Mouse (Mus musculus) G1E (cell line): ENCODE results near the gene Ywhag. TPM values are rescaled to one million over a fixed set of nuclear protein-coding genes. Genes with fewer than 3 reads are reported as not detected.

ENCODE experiments used
- ATAC-seq: 2 replicates; pipeline ENCODE4 v1.8.0; 2016; ENCODE audit warnings: mild to moderate bottlenecking; ENCODE audit not compliant: insufficient number of reproducible peaks, poor library complexity, low FRiP score, severe bottlenecking; ENCODE audit errors: extremely low read depth
- DNase-seq: peaks from one replicate; pipeline ENCODE4 v3.0.0; 2012; ENCODE audit warnings: low spot score
- H3K27me3 ChIP-seq: 2 replicates; pipeline ENCODE4 v1.6.1; 2012; ENCODE audit warnings: mild to moderate bottlenecking, low read length, inconsistent platforms; ENCODE audit not compliant: insufficient read depth
- H3K36me3 ChIP-seq: replicated peaks from 2 replicates; pipeline ENCODE3; 2012; ENCODE audit warnings: mild to moderate bottlenecking, inconsistent platforms
- H3K4me1 ChIP-seq: 2 replicates; pipeline ENCODE4 v1.6.1; 2012; ENCODE audit warnings: low read depth, low read length, inconsistent platforms, mixed read lengths; ENCODE audit not compliant: insufficient read depth
- H3K4me3 ChIP-seq: 2 replicates; pipeline ENCODE4 v1.5.1; 2012; ENCODE audit warnings: low read depth, mild to moderate bottlenecking, inconsistent platforms, low read length, moderate library complexity, mixed read lengths
- H3K9me3 ChIP-seq: replicated peaks from 2 replicates; pipeline ENCODE4 v1.6.1; 2012; ENCODE audit warnings: inconsistent platforms
- CTCF ChIP-seq: IDR thresholded peaks from 2 replicates; pipeline ENCODE4 v1.5.1; 2012; ENCODE audit warnings: low read depth, low read length, inconsistent platforms, mixed read lengths
- GATA1 ChIP-seq: IDR thresholded peaks from 2 replicates; pipeline ENCODE4 v1.6.1; 2012; ENCODE audit warnings: borderline replicate concordance, low read length, inconsistent platforms, mixed read lengths
- GATA2 ChIP-seq: IDR thresholded peaks from 2 replicates; pipeline ENCODE4 v1.6.1; 2012; ENCODE audit warnings: low read depth, low read length, inconsistent platforms, borderline replicate concordance
- POLR2AphosphoS5 ChIP-seq: IDR thresholded peaks from 2 replicates; pipeline ENCODE4 v1.6.1; 2012; ENCODE audit warnings: low read depth, low read length, inconsistent platforms; ENCODE audit not compliant: insufficient replicate concordance
- TAL1 ChIP-seq: conservative IDR thresholded peaks from 2 replicates; pipeline ENCODE4 v1.6.1; 2012; ENCODE audit warnings: low read depth, low read length, inconsistent platforms, mixed read lengths
- polyA plus RNA-seq: library from polyadenylated mRNA; stranded (reverse); fragments of >175 nt; gene quantifications from 2 replicates; pipeline ENCODE4 v1.2.3, GENCODE M21; 2012
- total RNA-seq, 2 experiments: library from RNA; stranded (forward) in 1 of 2; stranded (reverse) in 1 of 2; fragments of 200-1000 nt in 1 of 2; fragments of >200 nt in 1 of 2; fragmentation: Nextera tagmentation in 1 of 2; gene quantifications; 2 replicates each; pipeline ENCODE4 v1.2.3; 2014 to 2017

Ywhag gene
- total and polyA plus RNA-seq, 3 experiments, result 99.8 to 281 (median 168) TPM

- ATAC-seq (no peak), DNase-seq (no peak)
- H3K36me3 ChIP-seq, result peaks cover 43% of the 10 kb centered on the region
- TF ChIP-seq GATA2 (no peak), CTCF (no peak), GATA1 (no peak), TAL1 (no peak), POLR2AphosphoS5 (no peak)
- H3K27me3 ChIP-seq, result no peaks in the 10 kb centered on the region
- H3K4me3 ChIP-seq, result no peak overlapping the region
- H3K9me3 ChIP-seq, result no peaks in the 10 kb centered on the region
- peaks cover 7% of the 10 kb centered on the region for H3K4me1 ChIP-seq
Observed at GRCm38 (mm10) chr5:135900701-135901100, 33.7 kb downstream of the Ywhag start.

DNA sequence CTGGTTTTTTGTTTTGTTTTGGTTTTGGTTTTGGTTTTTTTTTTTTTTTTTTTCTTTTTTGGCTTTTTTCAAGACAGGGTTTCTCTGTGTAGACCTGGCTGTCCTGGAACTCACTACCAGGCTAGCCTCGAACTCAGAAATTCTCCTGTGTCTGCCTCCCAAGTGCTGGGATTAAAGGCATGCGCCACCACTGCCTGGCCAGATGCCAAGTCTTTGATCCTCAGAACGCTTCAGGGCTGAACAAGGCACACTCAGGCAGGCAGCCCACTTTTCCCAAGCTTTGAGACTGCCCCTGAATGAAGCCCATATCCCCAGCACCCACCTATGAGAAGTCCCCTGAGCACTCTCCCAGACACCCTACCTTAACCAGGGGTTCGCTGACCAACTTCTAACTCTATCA is 34.6 kb downstream of the Ywhag start:
- H3K27me3 ChIP-seq, result no peaks in the 10 kb centered on the region
- peaks cover 6% of the 10 kb centered on the region; the same call in 1 of the 2 replicates for H3K4me1 ChIP-seq
- TF ChIP-seq CTCF, result no peak
- no peak for TF ChIP-seq TAL1
- no peak for TF ChIP-seq GATA2
- TF ChIP-seq POLR2AphosphoS5, result no peak
- no peak for TF ChIP-seq GATA1
- H3K9me3 ChIP-seq, result no peaks in the 10 kb centered on the region
- H3K4me3 ChIP-seq, result no peak overlapping the region
- ATAC-seq (no peak), DNase-seq (no peak)
- peaks cover 35% of the 10 kb centered on the region for H3K36me3 ChIP-seq

- H3K4me1 ChIP-seq, result peaks cover 3% of the 10 kb centered on the region; the same call in 1 of the 2 replicates
- H3K4me3 ChIP-seq, result no peak overlapping the region
- no peak for TF ChIP-seq GATA1
- H3K27me3 ChIP-seq, result no peaks in the 10 kb centered on the region
- no peak for DNase-seq
- H3K9me3 ChIP-seq, result no peaks in the 10 kb centered on the region
- peaks cover 31% of the 10 kb centered on the region for H3K36me3 ChIP-seq
- no peak for ATAC-seq
Observed at GRCm38 (mm10) chr5:135898995-135899394, 35.4 kb downstream of the Ywhag start.

GRCm38 (mm10) chr5:135898028-135898427 is 36.4 kb downstream of the Ywhag start:
- TF ChIP-seq POLR2AphosphoS5 (no peak), CTCF (peak; percentile 57), GATA2 (no peak)
- Histone ChIP-seq H3K4me3 (no peak overlapping the region), H3K4me1 (peaks cover 2% of the 10 kb centered on the region; the same call in 1 of the 2 replicates), H3K9me3 (no peaks in the 10 kb centered on the region), H3K27me3 (peaks cover 1% of the 10 kb centered on the region; the same call in 1 of the 2 replicates), H3K36me3 (peaks cover 21% of the 10 kb centered on the region)
- DNase-seq (no peak), ATAC-seq (no peak)

GRCm38 (mm10) chr5:135894958-135895357 is 39.5 kb downstream of the Ywhag start:
- Histone ChIP-seq H3K9me3 (no peaks in the 10 kb centered on the region), H3K4me1 (peaks cover 3% of the 10 kb centered on the region; the same call in 1 of the 2 replicates), H3K27me3 (peaks cover 4% of the 10 kb centered on the region; the same call in 1 of the 2 replicates), H3K4me3 (no peak overlapping the region), H3K36me3 (peaks cover 11% of the 10 kb centered on the region)
- no peak for TF ChIP-seq POLR2AphosphoS5
- no peak for TF ChIP-seq GATA2
- TF ChIP-seq GATA1, result no peak
- TF ChIP-seq CTCF, result no peak
- TF ChIP-seq TAL1, result no peak
- ATAC-seq, result no peak
- no peak for DNase-seq

GRCm38 (mm10) chr5:135892589-135893351 is 41.6 kb downstream of the Ywhag start:
- Histone ChIP-seq H3K36me3 (peaks cover 11% of the 10 kb centered on the region), H3K4me1 (peaks cover 3% of the 10 kb centered on the region; the same call in 1 of the 2 replicates), H3K4me3 (no peak overlapping the region), H3K9me3 (no peaks in the 10 kb centered on the region; the same call in 1 of the 2 replicates), H3K27me3 (peaks cover 4% of the 10 kb centered on the region; the same call in 1 of the 2 replicates)
- no peak for ATAC-seq
- TF ChIP-seq POLR2AphosphoS5, result no peak
- no peak for TF ChIP-seq GATA1
- TF ChIP-seq TAL1, result no peak
- TF ChIP-seq GATA2, result no peak
- TF ChIP-seq CTCF, result no peak
- DNase-seq, result no peak
